Mouse (Mus musculus) large intestine, adult 2 months (tissue): Measurements from ENCODE around the gene Prex1. TPM values are rescaled to one million over a fixed set of nuclear protein-coding genes. Genes with fewer than 3 reads are reported as not detected.

Experiments used
- DNase-seq: peaks from one replicate; pipeline ENCODE4 v3.0.0-alpha.2; 2012; ENCODE audit warnings: low read depth, low spot score
- WGBS: fragments of 180-500 bp; shearing (Covaris S2); methylation state at CpG from one replicate; pipeline ENCODE4 v1.1.7; 2018; 5-methylcytosine and 5-hydroxymethylcytosine counted together
- polyA plus RNA-seq: library from polyadenylated mRNA; depleted of rRNA; stranded (reverse); fragments of >200 nt; gene quantifications from 2 replicates; pipeline ENCODE4 v1.2.3, GENCODE M21; 2012

Prex1 gene
- polyA plus RNA-seq, 1 experiment = 12.6 TPM

DNA sequence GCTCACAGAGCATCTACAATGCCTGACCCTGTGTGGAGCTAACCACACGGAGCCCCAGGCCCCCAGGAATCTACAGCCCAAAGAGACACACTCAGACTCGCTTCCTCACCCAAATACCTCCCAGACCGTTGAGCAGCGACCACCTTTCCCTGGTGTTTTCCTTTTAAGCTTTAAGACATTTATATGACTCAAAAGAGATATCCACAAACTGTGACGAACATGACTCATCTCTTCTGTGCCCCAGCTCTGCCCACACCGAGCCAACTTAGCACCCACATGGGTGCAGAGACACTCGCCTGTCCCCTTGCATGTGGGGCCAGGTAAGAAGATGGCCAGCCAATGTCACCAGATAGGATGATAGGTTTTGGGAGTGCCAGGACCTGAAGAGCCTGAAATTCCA is 66.4 kb downstream of the Prex1 start:
- no peak for DNase-seq
- 70% methylated on average over 7 of the region's 7 CpGs for WGBS

DNA sequence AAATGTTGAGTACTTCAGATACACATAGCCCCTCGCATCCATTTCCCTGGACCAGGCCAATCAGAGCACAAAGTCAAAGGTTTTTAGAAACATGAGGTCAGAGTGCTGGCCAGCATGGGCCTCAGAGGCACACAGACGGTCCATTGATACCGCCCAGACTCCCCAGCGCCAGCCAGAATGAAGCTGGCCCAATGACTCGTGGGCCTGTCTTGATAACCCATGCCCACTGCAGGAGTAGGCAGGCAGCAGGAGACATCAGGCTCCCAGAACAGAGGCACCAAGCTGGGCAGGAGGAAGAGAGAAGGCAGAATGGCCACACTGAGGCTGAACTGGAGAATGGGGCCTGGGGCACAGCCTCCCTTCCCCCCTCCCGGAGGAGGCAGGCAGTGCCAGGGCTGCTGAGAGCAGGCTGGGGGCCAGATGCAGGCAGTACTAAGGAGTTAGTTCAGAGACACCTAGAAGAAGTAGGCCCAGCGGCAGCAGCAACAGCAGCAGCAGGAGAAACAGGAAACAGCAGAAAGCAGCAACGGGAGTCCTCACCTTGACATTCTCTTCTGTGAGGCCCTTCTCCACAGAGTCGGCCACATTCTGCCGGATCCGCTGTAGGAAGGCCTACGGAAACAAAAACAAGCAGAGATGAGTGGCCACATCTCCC is 67.1 kb downstream of the Prex1 start:
- 75% methylated on average over 12 of the region's 12 CpGs for WGBS
- no peak for DNase-seq

- 79% methylated on average over 11 of the region's 11 CpGs for WGBS
- DNase-seq = no peak
Measured at GRCm38 (mm10) chr2:166644816-166645215, 68.8 kb downstream of the Prex1 start.

DNA sequence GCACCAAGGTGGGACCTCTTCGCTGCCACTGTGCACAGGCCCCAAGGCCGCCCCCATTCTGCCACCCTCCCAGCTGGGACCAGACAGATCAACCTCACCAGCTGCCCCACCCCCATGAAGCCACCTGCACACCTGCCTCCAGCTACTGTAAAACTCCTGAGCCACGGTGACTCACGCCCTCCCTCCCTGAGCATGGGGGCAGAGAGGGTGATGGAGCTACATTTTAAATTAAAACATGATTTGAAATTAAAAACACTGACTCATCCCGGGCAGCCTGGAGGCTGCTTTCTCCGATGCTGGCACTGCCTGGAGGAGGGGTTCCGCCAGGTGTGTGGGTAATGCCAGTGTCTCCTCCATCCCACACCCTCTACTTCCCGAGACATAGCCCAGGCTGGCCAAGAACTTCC is 71.0 kb downstream of the Prex1 start:
- 43% methylated on average over 8 of the region's 8 CpGs for WGBS
- DNase-seq = no peak

DNA sequence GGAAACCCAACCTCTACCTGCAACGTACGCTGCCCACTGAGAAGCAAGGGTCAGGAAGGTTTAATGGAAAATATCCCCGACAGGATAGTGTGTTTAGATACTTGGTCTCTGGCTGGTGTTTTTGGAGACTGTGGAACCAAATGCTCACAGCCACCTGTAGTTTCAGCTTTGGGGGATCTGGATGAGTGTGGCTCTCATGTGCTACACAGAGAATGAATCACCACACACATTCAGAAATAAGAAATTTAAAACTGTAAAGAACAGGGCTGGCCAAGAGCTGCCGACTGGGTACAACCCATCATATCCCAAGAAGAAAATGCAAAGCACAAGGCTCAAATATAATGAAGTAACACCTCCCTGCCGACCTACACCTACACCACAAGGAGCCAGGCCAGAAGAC is 73.9 kb downstream of the Prex1 start:
- DNase-seq = no peak
- WGBS = 86% methylated on average over 5 of the region's 5 CpGs

DNA sequence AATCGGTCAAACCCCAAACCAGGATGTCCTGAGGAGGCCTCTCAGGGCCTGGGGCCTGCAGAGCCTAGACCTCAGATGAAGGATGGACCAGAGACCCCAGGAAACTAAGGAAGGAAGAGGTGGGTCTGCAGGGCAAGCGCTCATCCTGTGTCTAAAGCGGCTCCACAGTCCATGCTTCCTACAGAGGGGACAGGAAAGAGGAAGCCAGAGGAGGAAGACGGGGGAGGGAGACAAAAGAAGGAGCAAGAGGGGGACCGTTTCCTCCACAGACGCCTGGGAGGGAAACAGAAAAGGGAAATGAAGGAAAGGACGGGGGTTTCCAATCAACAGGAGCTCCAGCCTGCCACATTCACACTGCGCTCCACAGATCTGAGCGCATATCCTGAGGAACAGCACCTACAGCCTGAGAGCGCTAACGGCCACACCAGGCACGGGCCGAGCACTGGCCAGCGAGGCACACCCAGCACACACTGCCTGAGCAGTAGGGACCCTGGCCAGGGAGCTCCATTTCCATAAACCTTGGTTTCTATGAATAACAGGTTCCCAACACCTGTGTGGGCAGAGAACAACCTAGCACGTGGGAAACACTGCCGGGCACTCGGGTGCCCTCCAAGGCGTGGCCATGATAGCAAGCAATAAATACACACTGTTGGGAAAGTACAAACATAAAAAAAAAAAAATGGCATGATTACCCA is 74.5 kb downstream of the Prex1 start:
- 44% methylated on average over 18 of the region's 18 CpGs for WGBS
- no peak for DNase-seq

DNA sequence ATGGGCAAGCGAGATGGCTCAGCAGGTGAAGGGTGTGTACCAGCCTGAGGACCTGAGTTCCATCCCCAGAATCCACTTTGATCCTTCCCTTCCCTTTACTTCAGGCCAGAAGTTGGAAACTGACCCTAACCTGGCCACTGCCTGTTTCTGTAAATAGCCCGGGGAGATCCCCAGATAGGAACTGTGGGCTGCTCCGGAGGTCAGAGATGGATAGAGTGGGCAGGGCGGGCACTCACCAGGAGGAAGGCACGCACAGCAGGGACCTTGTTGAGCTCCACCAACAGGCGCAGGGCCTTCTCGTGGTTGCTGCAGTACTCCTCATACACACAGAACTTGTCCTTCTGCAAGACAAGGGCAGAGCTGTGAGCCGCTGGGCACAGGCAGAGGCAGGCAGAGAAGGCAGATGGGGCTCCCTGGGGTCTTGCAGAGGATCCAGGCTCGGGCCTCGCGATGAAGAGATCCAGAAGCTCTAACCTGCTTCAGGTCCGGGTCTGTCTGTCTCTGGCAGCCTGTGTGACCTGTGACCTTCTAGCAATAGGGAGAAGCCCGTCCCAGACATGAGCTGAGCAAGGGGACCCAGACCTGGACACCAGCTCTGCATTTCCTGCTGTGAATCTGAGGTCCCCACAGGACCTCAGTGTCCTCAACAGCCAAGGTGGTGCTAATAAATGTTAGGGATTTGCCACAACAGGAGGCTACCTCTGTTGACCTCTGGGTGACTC is 75.4 kb downstream of the Prex1 start:
- DNase-seq = no peak
- 83% methylated on average over 13 of the region's 13 CpGs for WGBS

GRCm38 (mm10) chr2:166637673-166637990 is 76.0 kb downstream of the Prex1 start:
- no peak for DNase-seq
- WGBS = 62% methylated on average over 4 of the region's 4 CpGs

- DNase-seq = no peak
Measured at GRCm38 (mm10) chr2:166636867-166637672, 76.6 kb downstream of the Prex1 start.

GRCm38 (mm10) chr2:166635521-166635920 is 78.1 kb downstream of the Prex1 start:
- DNase-seq = no peak
- WGBS = 89% methylated on average over 10 of the region's 10 CpGs

More at GRCm38 (mm10) chr2:166636867-166637672, 76.6 kb downstream of the Prex1 start:
- WGBS = 40% methylated on average over 17 of the region's 17 CpGs

- WGBS = 80% methylated on average over 13 of the region's 13 CpGs
- DNase-seq = no peak
Measured at GRCm38 (mm10) chr2:166632571-166633361, 80.9 kb downstream of the Prex1 start.

- 83% methylated on average over 10 of the region's 10 CpGs for WGBS
- DNase-seq = no peak
Measured at GRCm38 (mm10) chr2:166631621-166632171, 81.9 kb downstream of the Prex1 start.

DNA sequence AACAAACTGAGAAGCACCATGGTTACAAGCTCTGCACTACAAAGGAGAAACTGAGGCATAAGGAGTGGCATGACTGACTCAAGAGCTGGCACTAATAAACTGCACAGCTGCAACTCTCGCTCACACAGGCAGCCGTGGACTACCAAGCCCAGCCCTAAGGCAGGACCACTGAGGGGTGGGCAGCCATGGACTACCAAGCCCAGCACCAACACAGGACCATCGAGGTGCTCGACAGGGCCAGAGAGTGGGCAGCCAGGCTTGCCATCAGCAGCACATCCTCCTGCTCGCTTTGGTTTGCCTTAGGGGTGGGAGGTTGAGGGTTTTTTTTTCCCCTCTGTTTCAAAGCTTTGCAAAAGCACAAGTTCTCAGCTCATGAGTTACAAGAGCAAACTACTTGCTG is 82.4 kb downstream of the Prex1 start:
- no peak for DNase-seq
- 80% methylated on average over 5 of the region's 5 CpGs for WGBS

- WGBS = 77% methylated on average over 17 of the region's 17 CpGs
- no peak for DNase-seq
Measured at GRCm38 (mm10) chr2:166629941-166630674, 83.5 kb downstream of the Prex1 start.

DNA sequence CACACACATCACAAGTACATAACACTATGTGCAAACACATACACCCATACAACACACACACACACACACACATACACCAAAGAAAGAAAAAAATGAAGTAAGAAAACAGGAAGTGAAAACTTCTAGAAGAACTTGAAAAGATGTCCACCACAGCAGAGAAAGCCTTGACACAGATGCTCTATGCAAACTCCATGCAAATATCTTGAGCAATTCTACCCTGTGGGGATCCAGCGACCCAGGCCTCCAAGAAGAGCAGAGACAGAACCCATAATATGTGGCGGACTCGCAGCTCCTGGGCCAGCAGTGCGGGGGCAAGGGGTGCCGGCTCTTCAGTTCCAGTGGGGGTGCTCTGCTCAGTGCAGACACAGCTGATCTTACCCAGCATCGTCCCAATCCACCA is 86.1 kb downstream of the Prex1 start:
- no peak for DNase-seq
- WGBS = 90% methylated on average over 6 of the region's 6 CpGs

DNA sequence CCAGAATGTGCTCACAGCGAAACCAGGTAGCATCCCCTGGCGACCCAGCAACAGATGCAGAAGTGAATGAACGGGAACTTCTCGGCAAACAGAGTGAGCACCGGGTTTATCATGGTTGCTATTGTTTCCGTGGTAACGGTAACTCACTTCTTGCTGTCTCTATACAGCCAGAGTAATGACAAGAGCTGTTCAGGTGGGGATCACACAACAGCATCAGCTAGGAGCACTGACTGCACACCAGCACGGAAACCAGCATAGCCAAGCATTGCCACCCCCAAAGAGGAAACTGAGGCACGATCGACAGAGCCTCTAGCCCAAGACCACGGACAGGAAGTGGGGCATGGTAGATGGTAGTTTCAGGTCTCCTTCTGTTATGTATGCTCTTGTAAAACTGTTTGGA is 88.4 kb downstream of the Prex1 start:
- WGBS = 66% methylated on average over 11 of the region's 11 CpGs
- no peak for DNase-seq

- no peak for DNase-seq
- 64% methylated on average over 9 of the region's 9 CpGs for WGBS
Measured at GRCm38 (mm10) chr2:166623081-166623567, 90.5 kb downstream of the Prex1 start.

DNA sequence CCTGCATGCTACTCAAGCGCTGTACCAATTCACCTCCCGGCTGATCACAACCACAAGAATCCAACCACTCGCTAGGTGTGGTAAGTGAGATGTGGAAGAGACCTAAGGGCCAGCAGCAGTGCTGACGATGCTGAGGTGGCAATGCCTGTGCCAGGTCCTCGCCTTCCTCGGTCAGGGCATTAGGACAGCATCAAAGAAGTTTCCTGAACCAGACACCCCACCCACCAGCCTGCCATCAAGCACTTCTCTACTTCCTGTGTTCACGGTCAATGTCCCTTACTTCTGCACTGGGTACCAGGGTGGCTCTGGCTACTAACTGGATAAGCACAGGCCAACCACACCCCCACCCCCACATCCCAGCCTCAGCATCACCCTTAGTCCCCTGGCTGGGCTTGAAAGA is 91.0 kb downstream of the Prex1 start:
- no peak for DNase-seq
- WGBS = 65% methylated on average over 7 of the region's 7 CpGs
